Mouse (Mus musculus): Measurements from ENCODE around the gene Fos. TPM values are rescaled to one million over a fixed set of nuclear protein-coding genes. Genes with fewer than 3 reads are reported as not detected.

The Fos gene
- polyA plus RNA-seq, 2 experiments from 2014 or later = 6.7 to 9.6 TPM

DNA sequence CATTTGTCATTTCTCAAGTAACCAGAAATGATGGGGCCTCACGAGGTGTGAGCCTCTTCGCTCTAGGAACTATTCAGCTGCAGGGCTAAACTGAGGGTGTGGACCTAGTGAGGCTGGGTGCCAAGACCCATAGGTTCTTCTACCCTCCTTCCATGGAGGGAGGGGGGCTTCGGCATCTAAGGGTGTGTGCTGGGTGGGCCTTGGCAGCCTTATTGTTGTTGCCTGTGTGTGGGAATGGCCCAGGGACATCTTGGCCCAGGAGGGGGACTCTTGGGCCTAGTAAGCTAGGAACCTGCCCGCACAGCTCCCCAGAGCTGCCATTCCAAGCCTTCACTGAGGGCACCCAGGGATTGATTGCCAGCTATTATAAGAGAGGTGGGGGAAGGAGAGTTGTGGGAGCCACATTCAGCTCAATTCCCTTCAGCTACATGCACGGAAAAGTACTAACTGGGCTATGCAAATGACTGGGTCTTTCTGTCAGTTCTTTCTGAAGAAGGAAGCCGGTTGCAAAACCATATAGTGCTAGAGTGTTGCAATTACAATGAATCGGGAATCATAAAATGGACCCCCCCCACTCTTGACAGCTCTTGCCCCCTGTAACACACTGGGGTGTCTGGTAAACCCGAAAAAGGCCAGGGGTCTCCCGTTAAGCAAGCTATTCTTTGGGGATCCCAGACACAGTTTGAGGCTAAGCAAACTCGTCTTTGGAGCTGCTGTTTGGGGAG is 16.6 kb downstream of the Fos start:
- ATAC-seq = no peak

DNA sequence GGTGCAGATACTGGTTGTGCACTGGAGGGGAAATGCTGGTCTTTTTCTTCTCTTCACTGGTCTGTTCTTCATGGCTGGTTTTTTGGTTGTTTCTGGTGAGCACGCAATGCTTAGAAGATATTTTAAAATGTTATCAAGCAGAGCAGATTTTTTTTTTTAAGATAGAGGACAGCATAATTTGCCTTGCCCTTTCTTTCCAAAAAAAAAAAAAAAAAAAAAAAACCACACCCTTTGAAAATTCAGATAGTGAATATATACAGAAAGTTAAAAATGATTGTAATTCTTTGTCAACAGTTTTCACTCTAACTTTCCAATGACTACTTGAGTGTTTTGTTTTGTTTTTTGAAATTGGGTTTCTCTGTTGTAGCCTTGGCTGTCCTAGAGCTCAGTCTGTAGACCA is 17.3 kb downstream of the Fos start:
- ATAC-seq = no peak

DNA sequence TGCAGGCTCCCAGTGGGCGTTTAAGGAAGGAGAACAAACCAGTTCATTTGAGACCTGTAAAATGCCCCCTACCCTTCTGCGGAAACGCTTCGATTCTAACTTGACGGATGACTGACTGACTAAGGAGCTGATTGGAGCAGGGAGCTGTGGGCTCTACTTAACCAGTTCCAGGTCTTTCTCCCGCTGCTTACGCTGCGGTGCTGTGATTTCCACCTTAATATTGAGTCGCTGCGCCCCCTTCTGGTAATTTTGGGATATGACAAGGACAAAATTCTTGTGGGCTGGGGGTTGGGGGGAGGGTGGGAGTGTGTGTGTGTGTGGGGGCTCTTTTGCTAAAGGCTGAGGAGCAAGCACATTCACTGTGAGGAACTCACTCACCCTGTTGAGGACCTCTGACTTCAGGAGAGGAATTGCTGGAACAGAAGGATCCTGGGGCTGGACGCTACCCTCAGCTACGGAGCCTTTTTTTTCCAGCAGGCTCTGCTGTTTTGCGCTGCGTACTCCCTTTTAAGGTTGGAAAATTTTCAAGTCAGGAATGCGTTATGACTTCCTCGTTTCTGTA is 18.5 kb downstream of the Fos start:
- peak; percentile 13 for ATAC-seq

DNA sequence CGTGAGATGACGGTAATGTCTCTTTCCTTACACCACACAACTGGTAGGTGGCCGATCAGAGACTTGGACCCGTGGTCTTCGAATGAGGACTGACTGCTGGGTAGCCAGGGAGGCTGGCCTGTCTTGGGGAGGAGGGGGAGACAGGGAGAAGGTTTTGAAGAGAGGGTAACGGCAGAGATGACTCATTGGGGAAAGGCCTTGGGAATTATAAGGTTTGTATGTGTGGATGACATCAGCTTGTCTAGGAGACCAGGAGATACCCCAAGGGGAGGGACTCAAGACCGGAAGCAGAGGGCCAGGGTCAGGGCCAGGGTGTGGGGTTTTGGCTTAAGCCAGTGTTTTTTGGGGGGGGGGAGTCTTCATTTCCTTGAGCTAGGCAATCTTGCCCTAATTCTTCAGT is 22.6 kb downstream of the Fos start:
- no peak for ATAC-seq

DNA sequence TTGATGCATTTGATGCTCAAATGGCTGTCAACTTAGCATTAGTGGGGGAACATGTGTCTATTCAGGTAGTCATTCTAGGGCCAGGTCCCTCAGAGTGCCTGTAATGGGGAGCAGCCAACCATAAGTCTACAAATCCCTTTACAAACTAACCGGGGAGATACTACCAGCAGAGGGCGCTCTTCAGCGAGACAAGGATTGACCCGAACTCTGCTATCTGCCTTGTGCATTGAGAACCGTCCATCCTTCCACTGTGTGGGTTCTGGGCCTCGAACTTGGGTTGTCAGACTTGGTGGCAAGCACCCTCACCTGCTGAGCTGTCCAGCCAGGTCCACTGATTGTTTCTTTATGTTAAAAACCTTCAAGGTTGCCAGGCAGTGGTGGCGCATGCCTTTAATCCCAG is 23.1 kb downstream of the Fos start:
- ATAC-seq = no peak

DNA sequence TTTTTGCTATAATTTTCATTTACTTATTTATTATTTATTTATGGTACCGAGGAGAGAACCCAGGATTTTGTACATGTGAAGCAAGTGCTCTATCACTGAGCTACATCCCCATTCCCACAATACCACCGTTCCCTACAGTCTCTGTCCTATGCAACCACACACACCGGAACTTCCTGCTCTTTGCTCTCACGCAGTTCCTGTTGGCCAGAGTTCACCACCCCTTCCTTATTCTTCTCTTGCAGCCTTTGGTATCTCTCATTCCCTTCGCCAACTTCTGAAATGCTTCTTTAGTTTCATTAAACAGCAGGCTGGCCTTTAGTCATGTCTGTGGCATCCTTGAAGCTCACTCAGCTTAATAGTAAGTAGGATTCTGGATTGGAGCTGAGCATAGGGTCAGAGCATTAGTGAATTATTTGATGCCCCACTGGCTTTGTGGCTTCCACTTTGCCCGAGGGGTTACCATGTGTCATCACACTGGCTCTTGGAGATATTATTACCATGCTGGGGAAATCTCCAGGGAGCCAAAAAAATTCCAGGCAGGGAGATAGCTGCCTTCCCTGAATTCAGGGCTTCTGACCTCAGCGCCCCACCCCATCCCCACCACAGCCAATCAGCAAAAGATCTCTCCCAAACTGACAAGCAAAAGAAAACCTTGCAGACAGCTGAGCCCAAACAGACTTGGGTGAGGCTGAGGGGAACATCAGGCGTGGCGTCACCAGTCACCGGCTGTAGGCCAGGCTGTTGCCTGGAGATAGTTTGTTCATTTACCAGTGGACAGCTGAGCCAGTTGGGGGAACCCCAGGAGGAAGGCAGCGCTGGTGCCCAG is 23.8 kb downstream of the Fos start:
- ATAC-seq = no peak

DNA sequence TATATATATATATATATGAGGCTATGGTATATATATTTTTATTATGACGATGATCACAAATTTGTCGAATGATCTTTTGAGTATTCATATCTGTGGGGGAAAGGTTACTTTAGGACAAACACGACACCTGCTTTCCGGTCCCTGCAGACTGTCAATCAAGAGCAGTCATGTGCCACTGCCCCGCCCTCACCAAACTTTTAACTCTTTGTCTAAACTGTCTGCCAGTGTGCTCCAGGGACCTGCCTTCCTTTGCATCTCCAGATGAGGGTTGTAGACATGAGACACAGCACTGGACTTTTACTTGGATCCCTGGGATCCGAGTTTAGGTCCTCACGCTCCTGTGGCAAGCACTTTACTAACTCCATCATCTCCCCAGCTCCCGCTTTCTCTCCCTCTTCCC is 25.3 kb downstream of the Fos start:
- no peak for ATAC-seq

DNA sequence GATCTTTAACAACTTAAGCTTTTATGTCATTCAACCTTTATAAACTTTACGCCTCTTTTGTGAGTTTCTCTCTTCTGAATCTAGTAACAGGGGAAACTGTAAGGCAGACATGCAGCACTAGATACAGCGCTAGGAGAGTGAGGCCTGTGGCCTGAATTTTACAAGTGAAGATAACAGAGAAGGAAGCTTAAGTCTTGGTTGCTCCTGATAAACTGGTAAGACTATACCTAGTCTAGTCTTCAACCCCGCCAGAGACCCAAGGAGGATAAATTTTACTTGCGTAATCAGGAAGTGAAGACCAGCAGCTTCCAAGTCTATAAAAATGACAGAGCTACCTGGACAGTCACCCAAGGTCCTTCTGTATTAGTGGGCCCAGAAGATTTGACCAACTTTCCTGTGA is 29.0 kb downstream of the Fos start:
- ATAC-seq = no peak

DNA sequence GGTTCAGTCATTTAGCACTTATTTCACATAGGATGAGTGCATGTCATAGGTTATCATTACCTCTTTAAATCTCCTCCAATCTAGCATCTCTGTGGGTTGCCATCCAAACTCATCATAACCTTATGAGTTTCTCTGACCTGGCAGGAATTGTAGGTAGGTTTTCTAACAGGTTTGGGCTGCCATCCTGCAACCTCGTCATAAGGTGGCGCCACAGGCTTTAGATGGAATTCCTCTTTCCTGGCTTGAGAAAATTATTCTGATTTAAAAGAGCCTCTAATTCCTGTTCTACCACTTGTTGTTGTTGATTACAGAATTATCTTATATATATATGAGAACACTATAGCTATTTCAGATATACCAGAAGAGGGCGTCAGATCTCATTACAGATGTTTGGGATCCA is 34.5 kb downstream of the Fos start:
- no peak for ATAC-seq

DNA sequence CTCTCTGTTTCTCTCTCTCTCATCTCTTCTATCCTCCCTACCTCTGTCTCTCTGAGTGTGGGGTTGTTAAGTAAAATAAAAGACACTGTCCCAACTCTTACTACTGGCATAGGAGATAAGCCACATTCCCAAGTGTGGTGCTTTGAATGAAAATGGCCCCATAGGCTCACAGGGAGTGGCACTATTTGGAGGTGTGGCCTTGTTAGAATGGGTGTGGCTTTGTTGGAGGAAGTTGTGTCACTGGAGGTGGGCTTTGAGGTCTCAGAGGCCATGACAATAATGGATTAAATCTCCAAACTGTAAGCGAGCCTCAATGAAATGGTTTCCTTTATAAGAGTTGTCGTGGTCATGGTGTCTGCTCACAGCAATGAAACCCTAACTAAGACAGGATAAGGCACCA is 36.3 kb downstream of the Fos start:
- no peak for ATAC-seq

DNA sequence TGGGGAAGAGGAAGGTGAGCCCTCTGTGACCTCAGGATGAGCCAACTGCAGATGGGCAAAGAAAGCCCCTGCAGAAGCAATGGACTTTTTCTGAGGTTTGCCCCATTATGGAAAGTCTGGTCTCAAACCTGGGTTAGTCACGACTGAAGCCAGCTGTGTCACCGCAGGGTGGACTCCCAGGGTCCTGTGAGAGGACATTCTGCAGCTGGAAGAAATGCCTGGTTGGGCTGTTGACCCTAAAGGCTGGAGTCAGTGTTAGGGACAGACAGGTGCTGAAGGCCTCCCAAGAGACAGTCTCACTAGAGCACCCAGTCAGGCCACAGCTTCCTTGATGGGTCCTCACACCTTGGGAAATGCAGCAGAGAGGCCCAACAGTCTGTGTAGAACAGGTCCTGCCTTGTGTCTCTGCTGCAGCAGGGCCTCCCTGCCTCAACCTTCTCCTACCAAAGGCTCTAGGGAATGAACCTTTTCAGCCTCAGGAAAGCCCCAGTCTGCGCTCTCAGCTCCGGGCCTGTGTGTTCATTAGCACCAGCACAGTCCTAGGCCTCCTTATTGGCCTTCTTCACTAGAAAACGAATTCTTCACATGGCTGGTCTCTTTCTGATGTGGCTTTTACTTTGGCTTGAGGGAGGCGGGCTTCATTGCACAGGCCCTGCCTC is 40.2 kb downstream of the Fos start:
- no peak for ATAC-seq

DNA sequence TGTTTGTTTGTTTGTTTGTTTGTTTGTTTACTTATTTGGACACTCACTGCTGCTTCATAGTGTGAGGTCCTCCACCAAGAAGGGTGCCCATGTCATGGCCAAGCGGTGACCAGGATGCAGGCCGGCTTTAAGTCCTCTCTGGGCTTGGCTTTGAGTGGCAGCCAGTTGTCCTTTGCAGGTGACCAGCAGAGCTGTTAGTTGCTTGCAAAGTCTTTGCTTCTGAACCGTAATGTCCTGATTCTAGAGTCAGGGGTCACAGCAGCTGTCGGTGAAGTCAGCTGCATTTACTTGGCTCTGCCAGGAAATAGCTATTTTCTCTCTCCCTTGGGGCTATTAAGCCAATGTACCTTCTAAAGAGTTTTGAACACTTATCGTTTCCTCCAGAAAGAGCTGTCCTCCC is 41.3 kb downstream of the Fos start:
- no peak for ATAC-seq

DNA sequence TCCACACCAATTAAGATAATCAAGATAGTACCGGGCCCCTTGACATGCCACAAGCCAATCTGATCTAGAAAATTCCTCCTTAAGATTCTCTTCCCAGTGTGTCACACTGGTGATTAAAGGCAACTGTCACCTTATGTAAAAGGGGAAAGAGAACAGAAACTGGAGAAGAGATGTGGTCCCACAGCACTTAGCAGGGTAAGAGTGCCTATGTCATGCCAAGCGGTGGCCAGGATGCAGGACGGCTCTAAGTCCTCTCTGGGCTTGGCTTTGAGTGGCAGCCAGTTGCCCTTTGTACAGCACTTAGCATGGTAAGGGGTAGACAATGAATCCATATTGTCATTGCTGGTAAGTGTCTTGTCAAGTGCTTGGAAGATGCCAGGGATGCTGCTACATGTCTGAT is 42.2 kb downstream of the Fos start:
- no peak for ATAC-seq

DNA sequence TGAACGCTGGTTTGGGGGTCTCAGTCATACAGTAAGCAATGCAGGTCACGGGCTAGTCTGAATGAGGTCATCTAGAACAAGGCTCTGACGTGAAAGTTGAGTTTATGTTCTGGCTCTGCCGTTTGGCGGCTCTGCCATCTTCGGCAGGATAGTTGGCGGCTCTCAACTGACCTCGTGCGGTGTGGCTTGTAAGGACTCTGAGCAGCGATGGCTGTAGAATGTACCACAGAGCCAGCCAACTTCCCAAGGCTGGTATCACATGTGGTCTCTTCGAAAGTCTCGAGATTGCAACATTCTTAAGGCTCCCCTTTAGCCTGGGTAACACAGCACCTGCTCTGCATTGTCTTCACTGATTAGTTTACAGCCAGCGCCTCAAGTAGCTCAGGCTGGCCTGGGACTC is 43.6 kb downstream of the Fos start:
- no peak for ATAC-seq

DNA sequence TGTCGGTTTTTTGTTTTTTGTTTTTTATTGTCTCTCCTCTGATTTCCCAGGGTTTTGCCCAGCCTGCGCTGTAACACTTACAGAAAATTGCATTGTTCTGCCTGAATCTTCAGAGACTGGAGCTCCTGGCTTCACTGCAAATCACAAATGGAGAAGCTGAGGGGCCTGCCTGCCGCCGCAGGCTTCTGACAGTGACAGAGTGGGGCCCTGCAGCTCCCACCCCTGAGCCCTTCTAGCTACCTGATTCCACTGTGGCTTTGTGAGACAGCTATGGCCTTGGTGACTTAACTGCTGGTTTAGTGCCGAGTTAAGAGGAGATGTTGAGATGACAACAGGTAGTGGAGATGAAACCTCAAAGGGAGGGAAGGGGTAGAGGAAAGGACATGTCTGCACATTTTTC is 44.3 kb downstream of the Fos start:
- ATAC-seq = no peak

DNA sequence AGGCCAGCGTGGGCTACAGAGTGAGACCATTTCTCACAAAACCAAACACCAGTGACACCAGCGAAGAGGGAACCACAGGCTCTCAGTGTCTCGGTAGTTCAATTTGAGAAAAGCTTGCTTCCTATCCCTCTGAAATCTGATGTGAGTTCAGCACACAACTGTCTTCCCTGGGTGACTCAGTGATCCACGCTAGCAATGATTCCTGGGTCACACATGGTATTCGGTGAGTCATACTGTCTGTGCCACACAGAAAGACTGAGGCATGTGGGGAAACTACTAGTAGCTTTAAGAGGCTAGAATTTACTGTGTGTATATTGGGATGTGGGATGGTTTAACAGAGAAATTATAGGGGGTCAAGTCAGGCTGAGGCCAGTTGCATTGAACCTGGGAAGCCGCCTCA is 45.9 kb downstream of the Fos start:
- no peak for ATAC-seq

DNA sequence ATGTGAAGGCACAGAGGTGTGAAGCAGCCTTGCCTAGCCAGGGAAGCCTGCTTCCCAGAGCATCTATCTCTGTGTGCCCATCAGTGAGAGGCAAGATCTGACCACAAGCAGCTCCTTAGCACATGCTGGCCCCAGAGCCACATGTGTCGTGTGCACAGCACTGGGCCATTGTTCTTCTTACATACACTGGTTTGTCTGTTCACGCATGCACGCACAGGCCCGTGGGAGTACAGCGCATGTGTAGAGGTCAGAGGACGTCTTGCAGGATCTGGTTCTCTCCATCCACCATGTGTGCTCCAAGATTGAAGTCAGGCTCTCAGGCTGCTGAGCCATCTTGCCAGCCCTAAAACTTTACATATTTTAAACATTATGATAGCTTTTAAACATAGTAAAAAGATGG is 47.4 kb downstream of the Fos start:
- ATAC-seq = no peak

DNA sequence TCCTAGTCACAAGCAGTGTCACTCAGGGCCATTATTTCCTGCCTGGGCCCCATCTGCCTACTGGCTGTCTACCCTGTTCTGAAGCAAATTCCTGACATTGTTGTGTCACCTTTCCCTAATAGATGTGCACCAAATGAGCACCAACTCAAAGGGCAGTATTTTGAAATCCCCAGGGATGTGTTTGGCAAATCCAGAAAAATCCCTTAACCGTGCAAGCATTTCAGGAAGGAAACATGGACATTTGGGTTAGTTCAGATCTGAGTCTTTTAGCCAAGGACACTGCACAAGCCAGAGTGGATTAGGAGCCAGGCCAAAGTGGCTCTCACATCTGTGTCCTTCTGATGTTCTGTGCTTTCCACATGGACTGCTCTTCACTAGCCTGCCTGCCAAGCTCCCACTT is 48.0 kb downstream of the Fos start:
- ATAC-seq = no peak

DNA sequence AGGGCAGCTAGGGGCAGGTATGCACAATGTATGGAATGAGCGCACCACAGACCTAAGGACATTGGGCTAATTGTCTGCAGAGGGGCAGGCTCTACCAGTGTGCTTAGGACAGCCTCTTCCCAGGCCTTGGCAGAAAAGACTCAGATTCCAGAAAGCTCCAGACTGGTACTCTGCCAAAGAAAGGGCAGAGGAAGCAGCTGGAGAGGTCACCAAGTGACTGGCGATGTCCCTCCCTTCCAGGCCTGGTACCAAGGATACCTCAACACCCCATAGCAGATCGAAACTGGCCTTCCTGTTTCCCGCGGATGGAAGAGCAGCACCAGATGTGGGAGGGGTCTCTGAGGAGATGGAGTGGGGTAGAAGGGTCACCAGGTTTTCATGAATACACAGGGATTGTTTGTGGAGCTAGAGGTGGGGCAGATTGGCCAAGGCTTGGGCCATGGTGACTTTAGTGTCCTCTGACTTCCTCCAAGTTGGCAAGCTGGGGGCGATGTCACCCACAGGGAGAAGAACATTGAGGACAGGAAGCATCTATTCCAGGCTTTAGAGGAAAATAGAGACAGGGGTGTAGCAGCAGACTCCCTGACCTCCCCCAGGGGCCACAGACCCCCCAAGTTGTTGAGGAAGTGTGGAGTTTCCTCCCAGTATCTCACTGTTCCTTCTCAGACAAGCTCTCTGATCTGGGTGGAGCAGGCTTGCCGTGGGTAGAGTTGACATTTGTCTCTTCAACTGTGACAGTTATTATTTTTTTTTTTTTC is 49.1 kb downstream of the Fos start:
- ATAC-seq = no peak

DNA sequence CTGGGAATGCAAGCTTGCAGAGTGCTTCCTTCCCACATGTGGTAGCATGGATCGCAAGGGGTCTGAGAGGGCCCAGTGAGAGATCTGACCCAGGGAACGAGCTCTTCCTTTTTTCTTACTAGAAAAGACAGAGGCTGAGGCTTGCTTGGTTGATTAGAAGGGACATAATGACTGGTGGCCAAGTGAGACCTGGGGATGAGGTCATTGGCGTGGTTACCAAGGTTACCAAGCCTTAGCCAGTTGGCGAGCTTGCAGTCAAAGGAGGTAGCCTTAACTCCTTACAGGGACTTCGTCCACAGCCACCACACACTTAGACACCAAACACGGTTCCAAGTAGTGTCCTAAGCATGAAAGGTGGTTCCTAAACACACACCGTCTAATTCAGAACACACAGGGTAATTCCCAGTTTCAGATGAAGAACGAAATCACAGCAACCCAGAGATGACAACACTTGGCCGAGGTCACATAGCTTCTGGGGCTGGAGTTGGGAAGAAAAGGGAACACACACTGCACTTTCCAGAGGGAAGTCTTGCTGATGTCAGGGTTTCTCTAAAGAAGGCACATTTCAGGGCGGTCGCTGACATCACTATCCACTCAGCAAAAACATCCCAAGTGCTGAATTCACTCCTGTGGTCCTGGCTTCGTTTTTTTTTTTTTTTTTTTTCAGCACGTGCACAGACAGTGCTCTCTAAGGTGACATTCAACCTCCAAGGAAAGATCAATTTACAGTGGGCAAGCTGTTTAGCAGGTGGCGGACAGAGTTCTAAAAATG is 49.9 kb downstream of the Fos start:
- ATAC-seq = no peak

DNA sequence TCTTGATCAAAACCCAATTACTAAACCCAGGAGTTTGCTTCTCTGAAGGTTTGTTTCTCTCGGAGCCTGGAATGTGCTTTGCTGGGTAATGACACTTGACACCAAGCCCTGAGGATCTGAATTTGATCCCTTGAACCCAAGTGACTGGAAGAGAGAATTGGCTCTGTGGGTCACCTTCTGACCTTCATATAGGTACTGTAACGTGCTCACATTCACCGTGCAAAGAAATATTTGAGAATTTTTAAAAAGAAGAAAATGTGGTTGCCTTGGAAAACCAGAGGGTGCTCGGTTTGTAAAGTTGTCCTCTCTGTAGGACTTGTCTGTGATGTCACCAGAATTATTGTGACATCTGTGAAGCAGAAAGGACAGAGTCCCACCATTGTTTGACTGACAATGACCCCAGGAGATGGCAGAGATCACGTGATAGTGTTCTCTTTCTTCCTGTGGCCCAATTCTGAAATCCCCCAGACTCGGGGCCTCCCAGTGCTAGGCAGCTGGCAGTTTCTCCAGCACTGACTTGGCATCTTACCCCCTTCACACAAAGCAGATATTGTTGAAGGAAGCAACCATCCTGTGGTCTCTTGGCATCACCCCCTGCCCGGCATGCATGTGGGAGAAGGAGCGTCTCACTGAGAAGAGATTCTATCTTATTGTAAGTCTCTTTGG is 50.6 kb downstream of the Fos start:
- no peak for ATAC-seq

Measured in activated CD4-positive, CD25-positive, alpha-beta regulatory T cell, adult 4 months (primary cell).